ENCODE assay signal across 19 mouse cellular contexts in genomic region chr6:126440254-126440653, GRCm38 (mm10).
"Had no signal": no experiment of that assay in that cellular context is flagged by ENCODE, and none has a peak within 500 bp of the region (broad histone marks: within the 10 kb centered on the region; RNA-seq: fewer than 3 reads in every experiment).

No protein-coding gene starts in this region.

- DNase-seq: gastrocnemius, postnatal 10 days; gastrocnemius, postnatal 25 days; heart, adult 18-20 months; heart, postnatal 14 days; heart, postnatal 36 days; kidney, adult 11 months; kidney, postnatal 14 days; kidney, postnatal 36 days; layer of hippocampus, adult 9-11 months; layer of hippocampus, postnatal 36 days; left cerebral cortex, postnatal 4 days had no signal

- H3K27me3 ChIP-seq: hindbrain, embryonic 13.5 days; hindbrain, embryonic 15.5 days; kidney, embryonic 15.5 days; limb, embryonic 13.5 days; limb, embryonic 15.5 days; liver, embryonic 12.5 days had no signal

- ATAC-seq: hindbrain, postnatal 0 days; intestine, embryonic 16.5 days; liver, embryonic 12.5 days had no signal
